In the genomic region with DNA sequence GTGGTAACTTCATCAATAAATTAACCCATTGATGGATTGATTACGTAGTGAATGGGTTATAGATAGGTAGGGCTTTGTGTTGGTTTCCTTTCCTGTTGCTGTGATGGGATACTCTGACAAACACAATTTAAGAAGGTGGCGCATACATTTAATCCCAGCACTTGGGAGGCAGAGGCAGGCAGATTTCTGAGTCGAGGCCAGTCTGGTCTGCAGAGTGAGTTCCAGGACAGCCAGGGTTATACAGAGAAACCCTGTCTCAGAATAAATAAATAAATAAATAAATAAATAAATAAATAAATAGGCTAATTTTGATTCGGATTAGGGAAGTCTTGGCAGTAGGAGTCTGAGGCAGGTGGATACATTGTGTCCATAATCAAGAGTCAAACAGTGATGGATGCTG, we compare ENCODE assay signal across 28 mouse cellular contexts.
"Had no signal": no experiment of that assay in that cellular context is flagged by ENCODE, and none has a peak within 500 bp of the region (broad histone marks: within the 10 kb centered on the region; RNA-seq: fewer than 3 reads in every experiment).

No protein-coding gene starts in this region.

- H3K27me3 ChIP-seq: embryonic facial prominence, embryonic 12.5 days; embryonic facial prominence, embryonic 13.5 days; embryonic facial prominence, embryonic 15.5 days; forebrain, embryonic 12.5 days; forebrain, embryonic 13.5 days; forebrain, embryonic 15.5 days had no signal

- DNase-seq: cerebellum, adult 2 months; cerebellum, adult 8-10 months; cerebellum, adult 9-10 months; cerebellum, adult 9-11 months; cerebellum, postnatal 10 days; cerebellum, postnatal 14 days; cerebellum, postnatal 25 days; cerebellum, postnatal 36 days; embryo, embryonic 11 days; forebrain, postnatal 0 days; gastrocnemius, adult 2 months; gastrocnemius, postnatal 10 days; gastrocnemius, postnatal 14 days; gastrocnemius, postnatal 25 days; gastrocnemius, postnatal 36 days; heart, adult 18-20 months; heart, adult 2 months had no signal

- H3K9ac ChIP-seq: embryonic facial prominence, embryonic 12.5 days; embryonic facial prominence, embryonic 13.5 days; embryonic facial prominence, embryonic 15.5 days; forebrain, embryonic 12.5 days; forebrain, embryonic 13.5 days; forebrain, embryonic 15.5 days; forebrain, postnatal 0 days had no signal

- H3K4me2 ChIP-seq: embryonic facial prominence, embryonic 12.5 days; embryonic facial prominence, embryonic 13.5 days; embryonic facial prominence, embryonic 15.5 days; forebrain, embryonic 12.5 days; forebrain, embryonic 13.5 days; forebrain, embryonic 15.5 days had no signal

- ATAC-seq: forebrain, embryonic 13.5 days; forebrain, embryonic 14.5 days; forebrain, embryonic 15.5 days; forebrain, embryonic 16.5 days; forebrain, postnatal 0 days had no signal

- H3K36me3 ChIP-seq: embryonic facial prominence, embryonic 10.5 days; embryonic facial prominence, embryonic 12.5 days; embryonic facial prominence, embryonic 13.5 days; embryonic facial prominence, embryonic 15.5 days; forebrain, embryonic 10.5 days; forebrain, embryonic 12.5 days; forebrain, embryonic 15.5 days had no signal

- H3K27ac ChIP-seq: embryonic facial prominence, embryonic 10.5 days; embryonic facial prominence, embryonic 12.5 days; embryonic facial prominence, embryonic 13.5 days; embryonic facial prominence, embryonic 15.5 days; forebrain, embryonic 10.5 days; forebrain, embryonic 12.5 days; forebrain, embryonic 13.5 days; forebrain, embryonic 15.5 days; gastrocnemius, adult 2 months; heart, adult 2 months had no signal

- H3K4me1 ChIP-seq: embryonic facial prominence, embryonic 12.5 days; embryonic facial prominence, embryonic 13.5 days; forebrain, embryonic 15.5 days had no signal

- H3K9me3 ChIP-seq: embryonic facial prominence, embryonic 12.5 days; embryonic facial prominence, embryonic 13.5 days; embryonic facial prominence, embryonic 15.5 days; forebrain, embryonic 12.5 days; forebrain, embryonic 13.5 days; forebrain, embryonic 15.5 days had no signal

- H3K4me3 ChIP-seq: embryonic facial prominence, embryonic 10.5 days; embryonic facial prominence, embryonic 12.5 days; embryonic facial prominence, embryonic 13.5 days; embryonic facial prominence, embryonic 15.5 days; erythroblast, embryonic 14.5 days; forebrain, embryonic 10.5 days; forebrain, embryonic 12.5 days; forebrain, embryonic 13.5 days; forebrain, embryonic 15.5 days; gastrocnemius, adult 2 months; heart, adult 2 months had no signal
